15 mouse cellular contexts compared by ENCODE assay signal in the genomic region with DNA sequence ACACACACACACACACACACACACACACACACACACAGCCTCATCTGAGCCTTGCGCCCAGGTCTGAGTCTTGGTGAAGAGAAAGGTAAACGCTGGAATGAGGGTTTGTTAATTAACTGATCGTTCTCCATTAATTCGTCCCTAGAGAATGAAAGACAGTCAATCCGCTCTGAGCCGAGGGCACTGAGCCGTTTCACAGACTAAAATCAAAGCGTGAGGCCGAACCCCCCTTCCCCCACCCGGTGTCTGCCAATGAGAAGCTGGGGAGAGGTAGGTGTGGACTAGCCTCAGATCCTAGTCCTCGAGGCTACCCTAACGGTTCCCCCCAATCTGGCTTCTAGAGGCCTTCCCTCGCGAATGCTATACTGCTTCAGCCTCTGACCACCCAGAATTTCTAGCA. TPM values are rescaled to one million over a fixed set of nuclear protein-coding genes. Genes with fewer than 3 reads are reported as not detected.
A peak's percentile ranks its signal among the peaks of the same experiment; 100 is the strongest.
DNase-seq lines count a peak whose midpoint lies in the region; ATAC-seq and TF ChIP-seq lines count a peak whose summit lies in the region.
"Had no signal": no experiment of that assay in that cellular context is flagged by ENCODE, and none has a peak within 500 bp of the region (broad histone marks: within the 10 kb centered on the region; RNA-seq: fewer than 3 reads in every experiment).

No protein-coding gene starts in this region.

- no peaks in the 10 kb centered on the region for H3K36me3 ChIP-seq in kidney, adult 2 months (ENCODE audit: control insufficient read depth, insufficient read depth, low read length)
- H3K36me3 ChIP-seq in hindbrain, embryonic 10.5 days: no peaks in the 10 kb centered on the region
- H3K36me3 ChIP-seq in liver, embryonic 13.5 days: no peaks in the 10 kb centered on the region
- no peaks in the 10 kb centered on the region for H3K36me3 ChIP-seq in midbrain, postnatal 0 days (ENCODE audit: insufficient read depth, low read length)

- WGBS in kidney, adult 2 months: 5% methylated on average over 14 of the region's 14 CpGs
- WGBS in hindbrain, embryonic 10.5 days: 2% methylated on average over 14 of the region's 14 CpGs
- WGBS in liver, embryonic 13.5 days (ENCODE audit: insufficient replicate concordance): 5% methylated on average over 14 of the region's 14 CpGs
- WGBS in midbrain, postnatal 0 days: 5% methylated on average over 14 of the region's 14 CpGs

- H3K9me3 ChIP-seq in hindbrain, embryonic 10.5 days: no peaks in the 10 kb centered on the region
- no peaks in the 10 kb centered on the region for H3K9me3 ChIP-seq in liver, embryonic 13.5 days (replicated peaks)
- no peaks in the 10 kb centered on the region for H3K9me3 ChIP-seq in midbrain, postnatal 0 days (ENCODE audit: low read length)

- H3K27me3 ChIP-seq in kidney, adult 2 months (replicated peaks; ENCODE audit: control insufficient read depth, insufficient read depth, low read length): peaks cover 10% of the 10 kb centered on the region; the same call in 1 of the 2 replicates
- H3K27me3 ChIP-seq in hindbrain, embryonic 10.5 days (ENCODE audit: insufficient read depth, poor library complexity, severe bottlenecking): peaks cover 100% of the 10 kb centered on the region
- peaks cover 98% of the 10 kb centered on the region for H3K27me3 ChIP-seq in liver, embryonic 13.5 days
- peaks cover 60% of the 10 kb centered on the region for H3K27me3 ChIP-seq in midbrain, postnatal 0 days (ENCODE audit: insufficient read depth, low read length)

- no peak for TF ChIP-seq POLR2A in kidney, adult 2 months (IDR thresholded peaks at IDR 0.05; ENCODE audit: low read depth, low read length)

- H3K4me2 ChIP-seq in liver, embryonic 13.5 days: peak overlapping the region; percentile 57
- H3K4me2 ChIP-seq in midbrain, postnatal 0 days (ENCODE audit: low read depth, low read length, poor library complexity, severe bottlenecking): peak overlapping the region; percentile 86
- H3K4me2 ChIP-seq: lung, embryonic 14.5 days had no signal

- ATAC-seq in liver, embryonic 13.5 days (ENCODE audit: low read depth): no peak
- no peak for ATAC-seq in midbrain, postnatal 0 days (ENCODE audit: low FRiP score)

- no peak for TF ChIP-seq CTCF in kidney, adult 2 months (conservative IDR thresholded peaks at IDR 0.05; ENCODE audit: insufficient read depth, insufficient read length, low read depth, low read length)
- TF ChIP-seq CTCF in midbrain, postnatal 0 days (IDR thresholded peaks at IDR 0.05): no peak

- peak overlapping the region; percentile 61; the same call in 1 of the 2 replicates for H3K9ac ChIP-seq in liver, embryonic 13.5 days
- H3K9ac ChIP-seq in midbrain, postnatal 0 days (replicated peaks; ENCODE audit: low read length, poor library complexity, severe bottlenecking): no peak overlapping the region
- H3K9ac ChIP-seq: lung, embryonic 14.5 days had no signal

- H3K4me3 ChIP-seq in kidney, adult 2 months (ENCODE audit: insufficient read depth, low read depth, low read length): no peak overlapping the region
- peak overlapping the region; percentile 68 for H3K4me3 ChIP-seq in hindbrain, embryonic 10.5 days
- H3K4me3 ChIP-seq in liver, embryonic 13.5 days (replicated peaks): peak overlapping the region; percentile 57
- peak overlapping the region; percentile 49 for H3K4me3 ChIP-seq in midbrain, postnatal 0 days (ENCODE audit: low read depth, low read length)
- H3K4me3 ChIP-seq: heart, adult 2 months had no signal

- peak; percentile 57 for DNase-seq in kidney, adult 2 months
- DNase-seq in kidney, adult 18-20 months: no peak
- peak; percentile 29 for DNase-seq in hindbrain, embryonic 10.5 days (ENCODE audit: low spot score)
- no peak for DNase-seq in liver, embryonic 13.5 days
- DNase-seq in midbrain, postnatal 0 days (ENCODE audit: low spot score): no peak
- no peak for DNase-seq in lung, postnatal 10 days
- no peak for DNase-seq in Muller cell, postnatal 12 days (ENCODE audit: inconsistent ontology term)
- DNase-seq in gastrocnemius, adult 8-10 months (ENCODE audit: low spot score in 2 of 2): no peak
- DNase-seq: cerebellum, adult 9-11 months; heart, adult 2 months; heart, postnatal 36 days; kidney, postnatal 10 days; layer of hippocampus, postnatal 36 days; lung, embryonic 14.5 days; thymus, postnatal 4 days had no signal

- peaks cover 6% of the 10 kb centered on the region; the same call in 1 of the 2 replicates for H3K4me1 ChIP-seq in kidney, adult 2 months (ENCODE audit: control insufficient read depth, insufficient read depth, low read length)
- peaks cover 80% of the 10 kb centered on the region for H3K4me1 ChIP-seq in hindbrain, embryonic 10.5 days (replicated peaks)
- peaks cover 6% of the 10 kb centered on the region; the same call in 1 of the 2 replicates for H3K4me1 ChIP-seq in liver, embryonic 13.5 days (replicated peaks)
- peaks cover 9% of the 10 kb centered on the region for H3K4me1 ChIP-seq in midbrain, postnatal 0 days (ENCODE audit: insufficient read depth, low read length)

- H3K27ac ChIP-seq in kidney, adult 2 months (ENCODE audit: insufficient read depth, low read depth, low read length): no peak overlapping the region
- peak overlapping the region; percentile 88 for H3K27ac ChIP-seq in hindbrain, embryonic 10.5 days
- H3K27ac ChIP-seq in liver, embryonic 13.5 days: peak overlapping the region; percentile 34
- no peak overlapping the region for H3K27ac ChIP-seq in midbrain, postnatal 0 days (ENCODE audit: low read depth, low read length)
- H3K27ac ChIP-seq: heart, adult 2 months had no signal

RNA-seq across cellular contexts. Expression of a gene that starts 2.8 kb away (rescaled TPM):
- not detected in 2 replicates for polyA plus RNA-seq in kidney, adult 2 months (2012; rRNA removed)
- polyA plus RNA-seq in hindbrain, embryonic 10.5 days (2016; fragmentation: Nextera tagmentation; extraction: Ambion mirVana): 10.8 and 12.2 TPM in 2 replicates
- polyA plus RNA-seq in liver, embryonic 13.5 days (2015; fragmentation: Nextera tagmentation; extraction: Ambion mirVana): 1.2 and 1.6 TPM in 2 replicates
- total RNA-seq in midbrain, postnatal 0 days (2014; rRNA removed): 7.5 and 8.4 TPM in 2 replicates
- 3.8 and 5.0 TPM in 2 replicates for polyA plus RNA-seq in midbrain, postnatal 0 days (2015; fragmentation: Nextera tagmentation; extraction: Ambion mirVana)
- not detected for total RNA-seq in gastrocnemius, adult 8-10 months (2022)
- total RNA-seq: heart, adult 2 months; heart, postnatal 36 days had no signal
- polyA plus RNA-seq: heart, adult 2 months; lung, embryonic 14.5 days had no signal

Comparison
In these comparisons a context has a peak if more than half of its experiments do, and no peak if none do; other contexts are left out.
1. DNase-seq: peak in kidney, adult 2 months (single experiment) and hindbrain, embryonic 10.5 days (single experiment); none in kidney, adult 18-20 months (single experiment), liver, embryonic 13.5 days (single experiment), midbrain, postnatal 0 days (single experiment), lung, postnatal 10 days (single experiment), Muller cell, postnatal 12 days (single experiment) and gastrocnemius, adult 8-10 months (0 of 2).
2. H3K27ac ChIP-seq: peak in hindbrain, embryonic 10.5 days (single experiment) and liver, embryonic 13.5 days (single experiment); none in kidney, adult 2 months (single experiment) and midbrain, postnatal 0 days (single experiment).